Mouse (Mus musculus) embryonic facial prominence, embryonic 12.5 days (tissue): ENCODE measurements around the gene Ttc24. TPM values are rescaled to one million over a fixed set of nuclear protein-coding genes. Genes with fewer than 3 reads are reported as not detected.

ENCODE experiments used
- ATAC-seq: fragments of 200-750 bp; cut with Nextera tagmentation; 2 replicates; pipeline ENCODE4 v1.8.0; 2017; ENCODE audit not compliant: insufficient number of reproducible peaks, insufficient read depth, low FRiP score, low TSS enrichment
- H3K27ac ChIP-seq: fragments of 300-500 bp; sonication (generic); 2 replicates; pipeline ENCODE4 v1.5.1; 2016; ENCODE audit warnings: mild to moderate bottlenecking
- H3K27me3 ChIP-seq: fragments of 300-500 bp; sonication (generic); 2 replicates; pipeline ENCODE4 v1.6.1; 2016; ENCODE audit warnings: mild to moderate bottlenecking, moderate library complexity
- H3K36me3 ChIP-seq: fragments of 300-500 bp; sonication (generic); 2 replicates; pipeline ENCODE4 v1.6.1; 2016; ENCODE audit warnings: mild to moderate bottlenecking
- H3K4me1 ChIP-seq: fragments of 300-500 bp; sonication (generic); 2 replicates; pipeline ENCODE4 v1.6.1; 2016
- H3K4me2 ChIP-seq: fragments of 300-500 bp; sonication (generic); replicated peaks from 2 replicates; pipeline ENCODE4 v1.6.1; 2016; ENCODE audit warnings: mild to moderate bottlenecking, moderate library complexity
- H3K4me3 ChIP-seq: fragments of 300-500 bp; sonication (generic); 2 replicates; pipeline ENCODE4 v1.5.1; 2016; ENCODE audit warnings: mild to moderate bottlenecking
- H3K9ac ChIP-seq: fragments of 300-500 bp; sonication (generic); 2 replicates; pipeline ENCODE4 v1.6.1; 2016; ENCODE audit warnings: mild to moderate bottlenecking, moderate library complexity
- H3K9me3 ChIP-seq: fragments of 300-500 bp; sonication (generic); 2 replicates; pipeline ENCODE4 v1.6.1; 2016; ENCODE audit warnings: mild to moderate bottlenecking, moderate library complexity
- WGBS: fragments of 180-500 bp; shearing (Covaris S2); methylation state at CpG from one replicate; pipeline ENCODE4 v1.1.7; 2016; 5-methylcytosine and 5-hydroxymethylcytosine counted together
- polyA plus RNA-seq: library from polyadenylated mRNA; unstranded; fragments of >200 nt; fragmentation: Nextera tagmentation; extraction: Ambion mirVana; gene quantifications from 2 replicates; pipeline ENCODE4 v1.2.1, GENCODE M21; 2016

Gene Ttc24
- polyA plus RNA-seq, 1 experiment from 2014 or later = 0.46 TPM

- 91% methylated on average over 3 of the region's 3 CpGs for WGBS
Measured at GRCm38 (mm10) chr3:88100251-88100650, 22.1 kb upstream of the Ttc24 start.

DNA sequence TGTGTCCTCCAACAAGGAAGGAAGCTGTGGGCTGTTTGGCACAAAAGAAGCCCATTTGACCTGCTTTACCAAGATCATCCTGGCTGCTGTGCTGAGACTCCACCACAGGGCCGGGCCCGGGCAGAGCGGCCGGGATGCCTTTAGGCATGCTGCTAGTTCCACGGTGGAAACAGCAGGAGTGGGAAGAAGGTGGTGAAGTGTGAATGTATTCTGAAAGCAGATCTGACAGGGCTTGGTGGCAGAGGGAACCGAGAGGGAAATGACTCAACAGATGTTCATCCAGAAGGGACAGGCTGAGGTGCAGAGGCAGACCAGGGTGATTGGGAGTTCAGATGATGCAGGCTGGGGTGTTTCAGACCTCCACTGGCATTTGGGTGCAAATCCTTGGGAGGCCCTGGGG lies 19.6 kb upstream of the Ttc24 start:
- no peaks in the 10 kb centered on the region for H3K9me3 ChIP-seq
- no peaks in the 10 kb centered on the region for H3K27me3 ChIP-seq
- H3K36me3 ChIP-seq = peaks cover 80% of the 10 kb centered on the region
- H3K4me3 ChIP-seq = no peak overlapping the region
- H3K27ac ChIP-seq = no peak overlapping the region
- no peak overlapping the region for H3K9ac ChIP-seq
- no peak overlapping the region for H3K4me2 ChIP-seq
- H3K4me1 ChIP-seq = no peaks in the 10 kb centered on the region
- WGBS = 88% methylated on average over 6 of the region's 6 CpGs
- ATAC-seq = no peak

More at GRCm38 (mm10) chr3:88100251-88100650, 22.1 kb upstream of the Ttc24 start:
- H3K9ac ChIP-seq = no peak overlapping the region
- ATAC-seq = no peak
- no peaks in the 10 kb centered on the region for H3K27me3 ChIP-seq
- H3K4me1 ChIP-seq = no peaks in the 10 kb centered on the region
- H3K4me2 ChIP-seq = no peak overlapping the region
- H3K27ac ChIP-seq = no peak overlapping the region
- H3K36me3 ChIP-seq = peaks cover 80% of the 10 kb centered on the region
- H3K4me3 ChIP-seq = no peak overlapping the region
- H3K9me3 ChIP-seq = no peaks in the 10 kb centered on the region

DNA sequence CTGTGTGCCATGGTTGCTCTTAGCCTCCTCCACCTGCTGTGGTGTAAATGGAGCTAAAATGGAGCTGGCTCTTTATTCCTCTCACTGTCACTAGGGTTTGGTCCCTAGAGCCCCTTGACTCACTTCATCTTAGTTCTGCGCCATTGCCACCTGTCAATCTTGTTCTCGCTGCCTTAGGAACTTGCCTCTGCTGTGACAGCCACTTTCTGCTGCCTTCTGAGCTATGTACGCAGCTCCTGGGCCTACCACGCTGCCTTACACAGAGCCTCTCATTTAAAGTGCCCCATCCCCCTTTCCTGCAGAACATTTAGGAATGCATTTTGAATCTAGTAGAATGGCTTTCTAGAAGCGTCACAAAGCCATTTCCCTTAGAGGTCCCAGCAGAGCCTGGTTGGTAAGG lies 16.0 kb upstream of the Ttc24 start:
- no peaks in the 10 kb centered on the region for H3K27me3 ChIP-seq
- H3K9me3 ChIP-seq = no peaks in the 10 kb centered on the region
- ATAC-seq = no peak
- H3K4me3 ChIP-seq = no peak overlapping the region
- 86% methylated on average over 5 of the region's 5 CpGs for WGBS
- H3K27ac ChIP-seq = no peak overlapping the region
- H3K9ac ChIP-seq = no peak overlapping the region
- H3K36me3 ChIP-seq = peaks cover 87% of the 10 kb centered on the region
- no peaks in the 10 kb centered on the region for H3K4me1 ChIP-seq
- H3K4me2 ChIP-seq = no peak overlapping the region

DNA sequence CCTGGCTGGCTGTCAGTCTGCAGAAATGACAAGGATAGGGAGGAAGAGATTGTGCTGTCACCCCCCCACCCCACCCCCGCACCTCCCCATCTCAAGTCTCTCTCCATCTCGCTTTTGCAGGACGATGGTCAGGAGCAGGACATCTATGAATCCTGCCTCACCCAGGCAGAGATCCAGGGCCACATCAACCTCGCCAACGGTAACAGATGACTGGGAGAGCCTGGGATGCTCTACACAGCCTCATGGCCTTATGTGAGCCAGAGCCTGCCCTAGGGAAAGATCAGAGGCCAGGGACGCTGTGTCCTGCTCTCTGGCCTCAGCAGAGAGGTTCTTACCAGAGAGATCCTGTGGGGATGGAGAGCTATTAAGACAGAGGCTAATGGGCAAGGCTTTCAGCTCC lies 12.5 kb upstream of the Ttc24 start:
- Histone ChIP-seq H3K27ac (no peak overlapping the region), H3K4me2 (no peak overlapping the region), H3K9me3 (no peaks in the 10 kb centered on the region), H3K27me3 (no peaks in the 10 kb centered on the region), H3K36me3 (peaks cover 78% of the 10 kb centered on the region), H3K4me1 (no peaks in the 10 kb centered on the region), H3K4me3 (no peak overlapping the region), H3K9ac (0 out of 2 replicates have a peak overlapping the region, but pooled peaks have one; percentile 15)
- no peak for ATAC-seq
- WGBS = 94% methylated on average over 6 of the region's 6 CpGs

- H3K9ac ChIP-seq = 0 out of 2 replicates have a peak overlapping the region, but pooled peaks have one; percentile 15
- H3K4me3 ChIP-seq = no peak overlapping the region
- H3K36me3 ChIP-seq = peaks cover 77% of the 10 kb centered on the region
- ATAC-seq = no peak
- H3K9me3 ChIP-seq = no peaks in the 10 kb centered on the region
- 88% methylated on average over 7 of the region's 7 CpGs for WGBS
- no peak overlapping the region for H3K4me2 ChIP-seq
- no peak overlapping the region for H3K27ac ChIP-seq
- H3K27me3 ChIP-seq = no peaks in the 10 kb centered on the region
- H3K4me1 ChIP-seq = no peaks in the 10 kb centered on the region
Measured at GRCm38 (mm10) chr3:88090106-88090505, 12.0 kb upstream of the Ttc24 start.

GRCm38 (mm10) chr3:88087688-88088087 lies 9.6 kb upstream of the Ttc24 start:
- peaks cover 6% of the 10 kb centered on the region for H3K4me1 ChIP-seq
- H3K9me3 ChIP-seq = no peaks in the 10 kb centered on the region
- no peak overlapping the region for H3K4me3 ChIP-seq
- H3K36me3 ChIP-seq = peaks cover 55% of the 10 kb centered on the region
- ATAC-seq = no peak
- no peak overlapping the region for H3K9ac ChIP-seq
- WGBS = 67% methylated on average over 1 of the region's 1 CpGs
- H3K27me3 ChIP-seq = no peaks in the 10 kb centered on the region
- no peak overlapping the region for H3K4me2 ChIP-seq
- no peak overlapping the region for H3K27ac ChIP-seq

- Histone ChIP-seq H3K27ac (0 out of 2 replicates have a peak overlapping the region, but pooled peaks have one; percentile 7), H3K9ac (no peak overlapping the region), H3K4me1 (peaks cover 12% of the 10 kb centered on the region), H3K4me3 (no peak overlapping the region), H3K36me3 (peaks cover 32% of the 10 kb centered on the region), H3K27me3 (no peaks in the 10 kb centered on the region), H3K9me3 (no peaks in the 10 kb centered on the region), H3K4me2 (no peak overlapping the region)
- ATAC-seq = no peak
- 52% methylated on average over 2 of the region's 9 CpGs for WGBS
Measured at GRCm38 (mm10) chr3:88085459-88085858, 7.4 kb upstream of the Ttc24 start.

GRCm38 (mm10) chr3:88084001-88084400 lies 5.9 kb upstream of the Ttc24 start:
- no peak overlapping the region for H3K27ac ChIP-seq
- peaks cover 18% of the 10 kb centered on the region for H3K36me3 ChIP-seq
- H3K4me3 ChIP-seq = no peak overlapping the region
- H3K9ac ChIP-seq = no peak overlapping the region
- no peaks in the 10 kb centered on the region for H3K27me3 ChIP-seq
- 92% methylated on average over 2 of the region's 2 CpGs for WGBS
- ATAC-seq = no peak
- H3K4me2 ChIP-seq = no peak overlapping the region
- no peaks in the 10 kb centered on the region for H3K9me3 ChIP-seq
- H3K4me1 ChIP-seq = peaks cover 12% of the 10 kb centered on the region

DNA sequence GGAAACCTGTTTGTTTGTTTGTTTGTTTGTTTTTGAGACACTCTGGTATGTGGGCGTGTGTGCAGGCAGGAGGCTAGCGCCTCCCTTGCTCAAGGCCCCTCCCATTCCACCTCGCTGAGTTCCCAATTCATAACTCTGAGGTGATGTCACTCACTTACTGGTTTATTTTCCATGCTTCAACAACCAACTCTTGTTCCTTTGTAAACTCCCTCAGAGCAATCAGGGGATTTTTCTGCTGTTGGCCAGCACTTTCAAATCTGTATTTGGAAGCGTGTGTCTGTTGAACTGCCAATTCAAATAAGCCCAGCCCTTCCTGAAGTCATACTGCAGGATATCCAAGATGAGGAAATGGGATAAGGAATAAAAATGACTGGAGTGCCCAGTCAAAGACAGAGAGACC lies 4.6 kb upstream of the Ttc24 start:
- peak overlapping the region; percentile 65; the same call in 1 of the 2 replicates for H3K9ac ChIP-seq
- H3K27ac ChIP-seq = no peak overlapping the region
- H3K36me3 ChIP-seq = peaks cover 12% of the 10 kb centered on the region
- no peaks in the 10 kb centered on the region for H3K27me3 ChIP-seq
- peak overlapping the region; percentile 84 for H3K4me2 ChIP-seq
- peak overlapping the region; percentile 69 for H3K4me3 ChIP-seq
- no peaks in the 10 kb centered on the region for H3K9me3 ChIP-seq
- H3K4me1 ChIP-seq = peaks cover 12% of the 10 kb centered on the region
- 16% methylated on average over 4 of the region's 4 CpGs for WGBS
- no peak for ATAC-seq

DNA sequence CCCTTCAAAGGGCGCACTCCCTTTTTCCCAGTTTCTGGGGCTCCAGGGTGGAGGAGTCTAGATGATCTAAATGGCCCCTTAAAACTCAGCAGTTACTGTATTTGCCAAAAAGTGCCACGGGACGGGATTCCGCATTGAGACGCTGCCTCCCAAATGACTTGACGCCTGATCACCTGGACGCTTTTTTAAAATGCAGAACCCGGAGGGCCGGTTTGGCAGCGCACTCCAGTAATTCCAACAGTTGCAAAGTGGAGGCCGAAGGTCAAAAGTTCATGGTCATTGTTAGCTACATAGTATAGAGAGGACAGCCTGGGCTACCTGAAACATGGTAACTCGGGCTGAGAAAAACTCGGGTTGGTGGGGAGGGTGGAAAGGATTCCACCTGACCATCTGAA lies 4.1 kb upstream of the Ttc24 start:
- WGBS = 3% methylated on average over 13 of the region's 13 CpGs

DNA sequence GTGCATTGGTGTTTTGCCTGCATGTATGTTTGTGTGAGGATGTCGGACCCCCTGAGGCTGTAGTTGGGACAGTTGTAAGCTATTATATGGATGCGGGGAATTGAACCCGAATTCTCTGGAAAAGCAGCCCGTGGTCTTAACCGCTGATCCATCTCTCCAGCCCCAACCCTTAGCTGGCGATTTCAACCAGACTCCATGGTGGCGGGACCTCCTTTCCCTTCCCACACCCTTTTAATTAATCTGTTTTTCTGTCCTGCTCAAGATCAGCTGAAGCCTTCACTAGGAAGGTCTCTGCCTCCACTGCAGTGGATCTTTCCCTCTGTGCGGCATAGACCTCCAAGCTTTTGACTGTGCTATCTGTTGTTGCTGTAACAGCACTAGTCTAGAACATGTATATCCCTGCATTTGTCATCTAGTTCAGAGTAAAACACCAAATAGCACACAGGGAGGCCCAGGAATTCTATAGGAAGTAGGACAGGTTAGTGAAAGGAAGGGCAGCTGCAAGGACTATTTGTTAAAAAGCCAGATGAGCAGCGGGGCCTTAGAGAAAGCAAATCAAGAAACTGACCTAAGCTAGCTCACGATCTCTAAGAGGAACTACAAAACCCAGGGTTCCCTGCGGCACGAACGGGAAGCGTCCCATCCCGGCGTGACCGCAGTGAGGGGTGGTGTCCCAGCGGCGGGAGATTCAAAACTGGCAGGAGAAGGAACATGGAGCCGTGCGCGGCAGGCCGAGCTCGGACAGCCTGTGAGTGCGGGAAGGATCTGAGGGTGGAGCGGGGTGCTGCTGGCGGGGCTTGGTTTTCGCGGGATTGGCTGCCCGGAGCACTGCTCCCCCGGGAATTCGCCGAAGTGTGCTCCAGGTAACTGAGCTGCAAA lies 3.5 kb upstream of the Ttc24 start, which contains the start of gene Iqgap3:
Iqgap3 (plus strand) TSS at position 627 of the 879 bp plus-strand sequence.
- peak; percentile 84 for ATAC-seq
- WGBS = 20% methylated on average over 33 of the region's 33 CpGs
- H3K36me3 ChIP-seq = peaks cover 8% of the 10 kb centered on the region; the same call in 1 of the 2 replicates
- no peaks in the 10 kb centered on the region for H3K9me3 ChIP-seq
- H3K27ac ChIP-seq = no peak within 1 kb of the TSS
- peak within 1 kb of the TSS; percentile 65 for H3K9ac ChIP-seq
- H3K4me1 ChIP-seq = peaks cover 12% of the 10 kb centered on the region
- no peaks in the 10 kb centered on the region for H3K27me3 ChIP-seq
- peak within 1 kb of the TSS; percentile 84 for H3K4me2 ChIP-seq
- peak within 1 kb of the TSS; percentile 69 for H3K4me3 ChIP-seq

More for the DNA sequence above, 4.1 kb upstream of the Ttc24 start:
- Histone ChIP-seq H3K27me3 (no peaks in the 10 kb centered on the region), H3K4me2 (peak overlapping the region; percentile 84), H3K36me3 (peaks cover 11% of the 10 kb centered on the region), H3K27ac (no peak overlapping the region), H3K9ac (peak overlapping the region; percentile 65), H3K4me1 (peaks cover 12% of the 10 kb centered on the region), H3K9me3 (no peaks in the 10 kb centered on the region), H3K4me3 (peak overlapping the region; percentile 69)
- ATAC-seq = no peak

GRCm38 (mm10) chr3:88077441-88077840 lies 663 bp downstream of the Ttc24 start:
- 0 out of 2 replicates have a peak, but pooled peaks cover 3% of the 10 kb centered on the region for H3K27me3 ChIP-seq
- no peak overlapping the region for H3K4me3 ChIP-seq
- no peaks in the 10 kb centered on the region for H3K9me3 ChIP-seq
- peaks cover 4% of the 10 kb centered on the region for H3K4me1 ChIP-seq
- H3K27ac ChIP-seq = no peak overlapping the region
- H3K4me2 ChIP-seq = no peak overlapping the region
- ATAC-seq = no peak
- WGBS = 35% methylated on average over 8 of the region's 8 CpGs
- no peaks in the 10 kb centered on the region for H3K36me3 ChIP-seq
- H3K9ac ChIP-seq = no peak overlapping the region
